Mouse (Mus musculus): ENCODE results near the gene Ivd. TPM values are rescaled to one million over a fixed set of nuclear protein-coding genes. Genes with fewer than 3 reads are reported as not detected.
A peak's percentile ranks its signal among the peaks of the same experiment; 100 is the strongest.

Gene Ivd
- polyA plus RNA-seq, 2 experiments = 23.3 to 26.3 TPM

DNA sequence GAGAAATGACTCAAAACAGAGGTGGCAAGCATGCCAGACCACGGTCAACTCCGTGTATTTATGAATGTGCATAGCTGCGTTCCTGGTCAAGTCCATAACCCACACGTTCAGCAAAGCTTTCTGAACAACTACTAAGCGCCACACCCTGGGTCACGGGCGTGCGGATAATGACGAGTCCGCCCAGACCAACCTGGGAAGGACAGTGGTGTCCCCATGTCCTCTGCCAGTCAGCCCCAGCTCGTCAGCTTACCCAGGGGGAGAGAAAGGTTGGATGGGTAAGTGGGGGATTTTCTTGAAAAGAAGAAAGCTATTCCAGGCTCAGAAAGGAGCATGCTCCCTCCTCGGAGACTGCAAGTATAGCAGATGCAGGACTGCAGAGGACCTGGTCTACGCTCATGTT is 25.7 kb downstream of the Ivd start:
- TF ChIP-seq CTCF (IDR thresholded peaks at IDR 0.05; ENCODE audit: low read depth) = no peak
- TF ChIP-seq EP300 (IDR thresholded peaks at IDR 0.05; ENCODE audit: low read depth) = no peak
- no peaks in the 10 kb centered on the region for H3K36me3 ChIP-seq (replicated peaks; ENCODE audit: control insufficient read depth, insufficient read depth, low read depth)
- ATAC-seq (ENCODE audit: insufficient read depth) (peak; percentile 61), DNase-seq (ENCODE audit: low read depth in 3 of 3, low spot score in 3 of 3) (no peak)
- WGBS (ENCODE audit: insufficient replicate concordance) = 33% methylated on average over 13 of the region's 13 CpGs
- H3K27me3 ChIP-seq (ENCODE audit: control insufficient read depth, insufficient read depth, low read length) = peaks cover 7% of the 10 kb centered on the region
- no peaks in the 10 kb centered on the region for H3K9me3 ChIP-seq (ENCODE audit: control insufficient read depth, low read length)
- peaks cover 23 to 29% of the 10 kb centered on the region in 2 experiments for H3K4me1 ChIP-seq (replicated peaks; ENCODE audit: control insufficient read depth in 2 of 2, insufficient read depth in 2 of 2, low read length in 1 of 2)
- peak overlapping the region; percentile 76 for H3K9ac ChIP-seq (replicated peaks)
- H3K4me3 ChIP-seq (ENCODE audit: insufficient read depth in 1 of 2, low read depth in 2 of 2, low read length in 2 of 2) = peak overlapping the region; percentile 34 to 59
- H3K4me2 ChIP-seq (ENCODE audit: low read depth) = peak overlapping the region; percentile 76
- peak overlapping the region; percentile 94 for H3K27ac ChIP-seq

- Histone ChIP-seq H3K27ac (peak overlapping the region; percentile 94), H3K9ac (replicated peaks) (peak overlapping the region; percentile 76), H3K9me3 (ENCODE audit: control insufficient read depth, low read length) (no peaks in the 10 kb centered on the region), H3K4me3 (ENCODE audit: insufficient read depth in 1 of 2, low read depth in 2 of 2, low read length in 2 of 2) (peak overlapping the region; percentile 34 to 59), H3K4me2 (ENCODE audit: low read depth) (peak overlapping the region; percentile 76), H3K27me3 (ENCODE audit: control insufficient read depth, insufficient read depth, low read length) (peaks cover 7% of the 10 kb centered on the region), H3K4me1 (replicated peaks; ENCODE audit: control insufficient read depth in 2 of 2, insufficient read depth in 2 of 2, low read length in 1 of 2) (peaks cover 20 to 26% of the 10 kb centered on the region in 2 experiments), H3K36me3 (replicated peaks; ENCODE audit: control insufficient read depth, insufficient read depth, low read depth) (no peaks in the 10 kb centered on the region)
- ATAC-seq (ENCODE audit: insufficient read depth) (peak; percentile 92), DNase-seq (ENCODE audit: low read depth in 3 of 3, low spot score in 3 of 3) (peak; percentile 67 to 75 (median 71))
- WGBS (ENCODE audit: insufficient replicate concordance) = 5% methylated on average over 14 of the region's 14 CpGs
- TF ChIP-seq EP300 (IDR thresholded peaks at IDR 0.05; ENCODE audit: low read depth) (peak; percentile 80), CTCF (IDR thresholded peaks at IDR 0.05; ENCODE audit: low read depth) (no peak)
These were observed 26.2 kb downstream of the Ivd start for GRCm38 (mm10) chr2:118887845-118888548.

- H3K27me3 ChIP-seq (ENCODE audit: control insufficient read depth, insufficient read depth, low read length) = peaks cover 28% of the 10 kb centered on the region
- no peak overlapping the region for H3K27ac ChIP-seq
- peaks cover 19 to 25% of the 10 kb centered on the region in 2 experiments for H3K4me1 ChIP-seq (replicated peaks; ENCODE audit: control insufficient read depth in 2 of 2, insufficient read depth in 2 of 2, low read length in 1 of 2)
- no peaks in the 10 kb centered on the region for H3K36me3 ChIP-seq (replicated peaks; ENCODE audit: control insufficient read depth, insufficient read depth, low read depth)
- TF ChIP-seq CTCF (IDR thresholded peaks at IDR 0.05; ENCODE audit: low read depth) = no peak
- no peak overlapping the region for H3K4me2 ChIP-seq (ENCODE audit: low read depth)
- no peak overlapping the region for H3K9ac ChIP-seq (replicated peaks)
- H3K9me3 ChIP-seq (ENCODE audit: control insufficient read depth, low read length) = no peaks in the 10 kb centered on the region
- WGBS (ENCODE audit: insufficient replicate concordance) = 82% methylated on average over 4 of the region's 4 CpGs
- DNase-seq (ENCODE audit: low read depth in 3 of 3, low spot score in 3 of 3) (no peak), ATAC-seq (ENCODE audit: insufficient read depth) (no peak)
- no peak overlapping the region for H3K4me3 ChIP-seq (ENCODE audit: insufficient read depth in 1 of 2, low read depth in 2 of 2, low read length in 2 of 2)
These were observed 29.4 kb downstream of the Ivd start for GRCm38 (mm10) chr2:118891173-118891572.

- no peaks in the 10 kb centered on the region for H3K9me3 ChIP-seq (ENCODE audit: control insufficient read depth, low read length)
- 3% methylated on average over 38 of the region's 38 CpGs for WGBS (ENCODE audit: insufficient replicate concordance)
- H3K27me3 ChIP-seq (ENCODE audit: control insufficient read depth, insufficient read depth, low read length) = peaks cover 73% of the 10 kb centered on the region
- peak overlapping the region; percentile 31 to 33 for H3K4me3 ChIP-seq (ENCODE audit: insufficient read depth in 1 of 2, low read depth in 2 of 2, low read length in 2 of 2)
- TF ChIP-seq CTCF (IDR thresholded peaks at IDR 0.05; ENCODE audit: low read depth) (no peak), EP300 (IDR thresholded peaks at IDR 0.05; ENCODE audit: low read depth) (no peak)
- H3K9ac ChIP-seq (replicated peaks) = no peak overlapping the region
- H3K4me1 ChIP-seq (replicated peaks; ENCODE audit: control insufficient read depth in 2 of 2, insufficient read depth in 2 of 2, low read length in 1 of 2) = peaks cover 0 to 12% of the 10 kb centered on the region in 2 experiments; a peak in 3 of 4 replicates
- no peak overlapping the region for H3K27ac ChIP-seq
- DNase-seq (ENCODE audit: low read depth in 3 of 3, low spot score in 3 of 3) (no peak), ATAC-seq (ENCODE audit: insufficient read depth) (no peak)
- H3K36me3 ChIP-seq (replicated peaks; ENCODE audit: control insufficient read depth, insufficient read depth, low read depth) = no peaks in the 10 kb centered on the region
- H3K4me2 ChIP-seq (ENCODE audit: low read depth) = peak overlapping the region; percentile 49
These were observed 34.5 kb downstream of the Ivd start for GRCm38 (mm10) chr2:118895990-118896913.

DNA sequence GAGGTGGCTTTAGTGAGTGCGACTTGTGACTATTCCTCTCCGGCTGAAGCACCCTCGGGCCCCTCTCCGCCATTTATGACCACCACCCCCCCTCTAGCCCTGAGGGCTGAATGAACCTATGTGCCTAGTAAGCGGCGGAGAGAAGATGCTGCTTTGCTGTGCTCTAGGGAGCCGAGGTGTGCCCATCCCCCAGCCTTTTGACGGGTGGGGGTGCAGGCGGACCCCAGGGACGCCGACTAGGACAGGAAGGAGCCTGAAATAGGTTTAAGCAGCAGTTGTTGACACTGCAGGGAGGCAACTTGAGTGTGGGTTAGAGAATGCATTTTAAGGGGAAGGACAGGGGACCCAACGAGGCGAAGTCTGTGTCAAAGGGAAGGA is 35.1 kb downstream of the Ivd start:
- no peak for ATAC-seq (ENCODE audit: insufficient read depth)
- H3K36me3 ChIP-seq (replicated peaks; ENCODE audit: control insufficient read depth, insufficient read depth, low read depth) = no peaks in the 10 kb centered on the region
- H3K27me3 ChIP-seq (ENCODE audit: control insufficient read depth, insufficient read depth, low read length) = peaks cover 69% of the 10 kb centered on the region
- no peak for TF ChIP-seq EP300 (IDR thresholded peaks at IDR 0.05; ENCODE audit: low read depth)
- TF ChIP-seq CTCF (IDR thresholded peaks at IDR 0.05; ENCODE audit: low read depth) = no peak
- no peak for DNase-seq (ENCODE audit: low read depth in 3 of 3, low spot score in 3 of 3)
- H3K4me3 ChIP-seq (ENCODE audit: insufficient read depth in 1 of 2, low read depth in 2 of 2, low read length in 2 of 2) = peak overlapping the region; percentile 31 to 33
- peaks cover 0 to 12% of the 10 kb centered on the region in 2 experiments; a peak in 3 of 4 replicates for H3K4me1 ChIP-seq (replicated peaks; ENCODE audit: control insufficient read depth in 2 of 2, insufficient read depth in 2 of 2, low read length in 1 of 2)
- H3K9ac ChIP-seq (replicated peaks) = no peak overlapping the region
- H3K4me2 ChIP-seq (ENCODE audit: low read depth) = peak overlapping the region; percentile 49
- 2% methylated on average over 13 of the region's 13 CpGs for WGBS (ENCODE audit: insufficient replicate concordance)
- no peak overlapping the region for H3K27ac ChIP-seq
- H3K9me3 ChIP-seq (ENCODE audit: control insufficient read depth, low read length) = no peaks in the 10 kb centered on the region

All from liver, embryonic 14.5 days (tissue).